Mouse (Mus musculus): ENCODE results near the gene Etfdh. TPM values are rescaled to one million over a fixed set of nuclear protein-coding genes. Genes with fewer than 3 reads are reported as not detected.
"Not testable (repeated sequence)": the region's sequence is repeated elsewhere in the genome, so short reads cannot be mapped to it uniquely, and the experiment has no call there.

The Etfdh gene
- total and polyA plus RNA-seq, 2 experiments = 240 to 664 TPM

DNA sequence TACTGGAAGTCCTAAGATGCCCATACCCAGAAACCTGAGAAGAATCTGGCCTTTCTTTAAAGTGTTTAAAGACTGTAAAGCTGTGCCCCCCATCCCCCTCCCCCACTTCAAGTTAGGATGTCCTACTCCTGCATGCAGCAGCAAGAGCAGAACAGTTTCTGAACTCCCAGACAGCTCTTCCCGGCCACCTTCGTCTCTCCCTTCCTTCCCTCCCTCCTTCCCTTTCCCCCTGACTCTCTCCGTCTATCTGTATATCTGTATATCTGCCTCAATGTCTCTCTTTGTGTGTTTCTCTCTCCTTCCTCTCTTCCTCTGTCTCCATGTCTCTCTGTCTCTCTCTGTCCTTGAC is 52.9 kb downstream of the Etfdh start:
- Histone ChIP-seq H3K27me3 (ENCODE audit: control insufficient read depth, insufficient read depth, low read length) (no peaks in the 10 kb centered on the region), H3K79me2 (ENCODE audit: control insufficient read depth, insufficient read depth, low read length) (no peaks in the 10 kb centered on the region), H3K36me3 (ENCODE audit: control insufficient read depth, insufficient read depth, low read length) (no peaks in the 10 kb centered on the region), H3K4me1 (ENCODE audit: control insufficient read depth, insufficient read depth, low read length) (no peaks in the 10 kb centered on the region), H3K9ac (ENCODE audit: low read depth, low read length) (no peak overlapping the region), H3K27ac (replicated peaks; ENCODE audit: insufficient read depth, low read depth, low read length) (no peak overlapping the region), H3K4me3 (ENCODE audit: insufficient read depth, low read depth, low read length) (no peak overlapping the region)
- TF ChIP-seq POLR2A (IDR thresholded peaks at IDR 0.05; ENCODE audit: extremely low read depth, insufficient read depth, low read length) (no peak), CTCF (IDR thresholded peaks at IDR 0.05; ENCODE audit: low read depth, low read length) (no peak)
- WGBS = 22% methylated on average over 3 of the region's 3 CpGs
- no peak for DNase-seq (ENCODE audit: extremely low read depth, low read depth, low spot score)

DNA sequence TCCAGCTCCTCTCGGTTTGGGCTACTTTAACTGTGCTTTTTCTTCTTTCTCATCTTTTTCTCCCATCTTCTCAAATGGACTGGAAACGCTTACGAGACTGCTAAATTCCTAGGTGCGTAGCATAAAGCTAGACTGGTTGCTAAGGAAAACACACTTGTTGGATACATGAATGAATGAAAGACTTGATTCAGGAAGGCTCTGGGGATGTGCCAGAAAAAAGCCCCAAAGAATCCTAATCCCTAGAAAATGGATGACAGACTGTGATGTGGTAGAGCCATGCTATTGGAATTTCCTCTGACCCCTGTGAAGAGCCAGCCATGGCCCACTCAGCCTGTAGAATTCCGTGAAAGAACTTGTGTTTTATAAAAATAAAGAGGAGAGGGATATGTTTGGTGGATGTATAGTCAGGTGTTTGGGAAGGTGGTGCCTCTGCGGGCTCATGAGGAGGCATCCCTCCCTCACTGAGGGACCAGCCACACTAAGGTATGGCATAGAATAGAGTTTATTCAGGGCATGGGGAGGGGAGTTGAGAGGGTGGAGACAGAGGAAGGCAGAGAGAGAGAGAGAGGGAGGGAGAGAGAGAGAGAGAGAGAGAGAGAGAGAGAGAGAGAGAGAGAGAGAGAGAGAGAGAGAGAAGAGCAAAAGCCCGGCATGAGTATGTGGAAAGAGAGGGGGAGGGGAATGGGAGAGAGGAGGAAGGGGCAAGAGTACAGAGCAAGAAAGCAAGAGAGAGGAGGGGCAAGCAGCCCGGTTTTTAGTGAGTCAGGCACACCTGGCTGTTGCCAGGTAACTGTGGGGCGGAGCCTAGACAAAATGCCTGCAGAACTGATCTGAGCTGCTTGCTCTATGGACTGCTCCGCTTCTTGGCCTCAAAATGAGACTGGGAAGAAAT is 53.5 kb downstream of the Etfdh start:
- no peak for DNase-seq (ENCODE audit: extremely low read depth, low read depth, low spot score)
- H3K4me1 ChIP-seq (ENCODE audit: control insufficient read depth, insufficient read depth, low read length) = no peaks in the 10 kb centered on the region
- H3K4me3 ChIP-seq (ENCODE audit: insufficient read depth, low read depth, low read length) = no peak overlapping the region
- 58% methylated on average over 10 of the region's 10 CpGs for WGBS
- H3K36me3 ChIP-seq (ENCODE audit: control insufficient read depth, insufficient read depth, low read length) = no peaks in the 10 kb centered on the region
- H3K79me2 ChIP-seq (ENCODE audit: control insufficient read depth, insufficient read depth, low read length) = no peaks in the 10 kb centered on the region
- no peak overlapping the region for H3K9ac ChIP-seq (ENCODE audit: low read depth, low read length)
- no peak overlapping the region for H3K27ac ChIP-seq (replicated peaks; ENCODE audit: insufficient read depth, low read depth, low read length)
- TF ChIP-seq CTCF (IDR thresholded peaks at IDR 0.05; ENCODE audit: low read depth, low read length) (no peak), POLR2A (IDR thresholded peaks at IDR 0.05; ENCODE audit: extremely low read depth, insufficient read depth, low read length) (no peak)
- no peaks in the 10 kb centered on the region for H3K27me3 ChIP-seq (ENCODE audit: control insufficient read depth, insufficient read depth, low read length)

DNA sequence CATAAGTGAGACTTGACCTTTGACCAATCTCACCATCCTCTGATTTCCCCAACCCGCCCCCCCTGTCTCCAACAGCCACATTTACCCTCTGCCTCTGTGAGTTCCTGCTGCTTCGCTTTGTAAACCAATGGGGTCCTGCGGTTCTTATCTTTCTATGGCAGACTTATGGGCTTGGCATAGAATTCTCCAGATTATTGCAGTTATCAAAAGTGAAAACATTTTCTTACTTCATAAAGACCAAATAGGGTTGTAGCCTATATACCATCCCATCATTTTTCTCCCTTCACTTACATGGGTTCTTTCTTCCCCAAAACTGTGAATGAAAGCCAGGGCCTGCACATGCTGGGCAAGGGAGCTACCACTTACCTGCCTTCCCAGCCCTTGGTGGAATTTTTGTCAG is 55.0 kb downstream of the Etfdh start:
- Histone ChIP-seq H3K27ac (replicated peaks; ENCODE audit: insufficient read depth, low read depth, low read length) (no peak overlapping the region), H3K4me1 (ENCODE audit: control insufficient read depth, insufficient read depth, low read length) (no peaks in the 10 kb centered on the region)
- DNase-seq (ENCODE audit: extremely low read depth, low read depth, low spot score) = no peak

DNA sequence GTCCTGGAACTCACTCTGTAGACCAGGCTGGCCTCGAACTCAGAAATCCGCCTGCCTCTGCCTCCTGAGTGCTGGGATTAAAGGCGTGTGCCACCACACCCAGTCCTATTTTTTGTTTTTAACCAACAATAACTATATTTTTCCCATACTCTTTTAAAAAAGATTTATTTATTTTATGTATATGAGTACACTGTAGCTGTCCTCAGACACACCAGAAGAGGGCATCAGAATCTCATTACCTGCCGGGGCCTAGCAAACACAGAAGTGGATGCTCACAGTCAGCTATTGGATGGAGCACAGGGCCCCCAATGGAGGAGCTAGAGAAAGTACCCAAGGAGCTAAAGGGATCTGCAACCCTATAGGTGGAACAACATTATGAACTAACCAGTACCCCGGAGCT is 55.9 kb downstream of the Etfdh start:
- not testable (repeated sequence) for H3K4me3 ChIP-seq (ENCODE audit: insufficient read depth, low read depth, low read length); H3K4me1 ChIP-seq (ENCODE audit: control insufficient read depth, insufficient read depth, low read length)
- WGBS = 92% methylated on average over 5 of the region's 5 CpGs

More for the DNA sequence above, 55.0 kb downstream of the Etfdh start:
- WGBS = 92% methylated on average over 3 of the region's 3 CpGs
- no peak for TF ChIP-seq POLR2A (IDR thresholded peaks at IDR 0.05; ENCODE audit: extremely low read depth, insufficient read depth, low read length)
- no peak for TF ChIP-seq CTCF (IDR thresholded peaks at IDR 0.05; ENCODE audit: low read depth, low read length)
- Histone ChIP-seq H3K36me3 (ENCODE audit: control insufficient read depth, insufficient read depth, low read length) (no peaks in the 10 kb centered on the region), H3K27me3 (ENCODE audit: control insufficient read depth, insufficient read depth, low read length) (no peaks in the 10 kb centered on the region), H3K9ac (ENCODE audit: low read depth, low read length) (no peak overlapping the region), H3K79me2 (ENCODE audit: control insufficient read depth, insufficient read depth, low read length) (no peaks in the 10 kb centered on the region), H3K4me3 (ENCODE audit: insufficient read depth, low read depth, low read length) (no peak overlapping the region)

DNA sequence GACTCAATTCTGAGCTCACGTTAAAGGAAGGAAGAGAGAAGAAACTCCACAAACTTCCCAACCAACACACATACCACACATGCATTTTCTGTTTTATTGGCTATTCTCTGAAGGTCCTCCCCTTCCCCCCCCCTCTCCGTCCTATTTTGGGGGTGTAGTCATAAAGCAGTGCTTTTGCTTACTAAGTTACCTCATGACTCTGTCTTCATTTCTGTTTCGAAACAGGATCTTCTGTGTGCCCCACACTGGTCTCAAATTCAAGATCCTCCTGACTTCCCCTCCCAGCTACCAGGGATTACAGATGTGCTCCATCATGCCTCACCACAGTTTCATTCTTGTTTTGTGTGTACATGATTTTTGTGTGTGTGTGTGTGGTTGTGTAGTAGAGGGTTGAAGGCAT is 56.9 kb downstream of the Etfdh start:
- TF ChIP-seq CTCF (IDR thresholded peaks at IDR 0.05; ENCODE audit: low read depth, low read length) (no peak), POLR2A (IDR thresholded peaks at IDR 0.05; ENCODE audit: extremely low read depth, insufficient read depth, low read length) (no peak)
- Histone ChIP-seq H3K4me3 (ENCODE audit: insufficient read depth, low read depth, low read length) (no peak overlapping the region), H3K27me3 (ENCODE audit: control insufficient read depth, insufficient read depth, low read length) (no peaks in the 10 kb centered on the region), H3K9ac (ENCODE audit: low read depth, low read length) (no peak overlapping the region), H3K36me3 (ENCODE audit: control insufficient read depth, insufficient read depth, low read length) (no peaks in the 10 kb centered on the region), H3K4me1 (ENCODE audit: control insufficient read depth, insufficient read depth, low read length) (no peaks in the 10 kb centered on the region), H3K79me2 (ENCODE audit: control insufficient read depth, insufficient read depth, low read length) (no peaks in the 10 kb centered on the region), H3K27ac (replicated peaks; ENCODE audit: insufficient read depth, low read depth, low read length) (no peak overlapping the region)
- 71% methylated on average over 3 of the region's 3 CpGs for WGBS
- DNase-seq (ENCODE audit: extremely low read depth, low read depth, low spot score) = no peak

More for the DNA sequence above, 55.9 kb downstream of the Etfdh start:
- H3K9ac ChIP-seq (ENCODE audit: low read depth, low read length); H3K79me2 ChIP-seq (ENCODE audit: control insufficient read depth, insufficient read depth, low read length); H3K27me3 ChIP-seq (ENCODE audit: control insufficient read depth, insufficient read depth, low read length); DNase-seq (ENCODE audit: extremely low read depth, low read depth, low spot score); H3K36me3 ChIP-seq (ENCODE audit: control insufficient read depth, insufficient read depth, low read length); H3K27ac ChIP-seq (replicated peaks; ENCODE audit: insufficient read depth, low read depth, low read length): not testable (repeated sequence)

DNA sequence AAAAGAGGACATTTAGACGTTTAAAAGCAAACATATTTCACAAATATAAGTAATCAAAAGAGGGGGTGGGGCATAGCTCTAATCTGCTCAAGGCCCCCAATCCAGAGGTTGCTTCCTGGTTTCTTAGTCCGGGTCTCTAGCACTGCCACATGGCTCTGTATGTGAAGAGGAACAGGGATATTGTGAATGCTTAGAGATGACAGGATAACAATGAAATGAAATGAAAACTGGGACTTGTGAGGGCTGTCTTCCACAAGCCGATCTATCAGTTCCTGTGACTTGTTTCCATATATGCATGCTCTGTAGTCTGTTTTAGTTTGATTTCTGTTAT is 60.0 kb downstream of the Etfdh start:
- Histone ChIP-seq H3K36me3 (ENCODE audit: control insufficient read depth, insufficient read depth, low read length) (no peaks in the 10 kb centered on the region), H3K9ac (ENCODE audit: low read depth, low read length) (no peak overlapping the region), H3K27me3 (ENCODE audit: control insufficient read depth, insufficient read depth, low read length) (no peaks in the 10 kb centered on the region), H3K27ac (replicated peaks; ENCODE audit: insufficient read depth, low read depth, low read length) (no peak overlapping the region), H3K4me3 (ENCODE audit: insufficient read depth, low read depth, low read length) (no peak overlapping the region), H3K4me1 (ENCODE audit: control insufficient read depth, insufficient read depth, low read length) (peaks cover 13% of the 10 kb centered on the region), H3K79me2 (ENCODE audit: control insufficient read depth, insufficient read depth, low read length) (peaks cover 15% of the 10 kb centered on the region)
- TF ChIP-seq POLR2A (IDR thresholded peaks at IDR 0.05; ENCODE audit: extremely low read depth, insufficient read depth, low read length) = no peak
- no peak for TF ChIP-seq CTCF (IDR thresholded peaks at IDR 0.05; ENCODE audit: low read depth, low read length)
- 73% methylated on average over 3 of the region's 3 CpGs for WGBS
- DNase-seq (ENCODE audit: extremely low read depth, low read depth, low spot score) = no peak
